Mouse (Mus musculus) thymus, adult 18-20 months (tissue): ENCODE data around the gene Acoxl.
"Not testable (repeated sequence)": the region's sequence is repeated elsewhere in the genome, so short reads cannot be mapped to it uniquely, and the experiment has no call there.

ENCODE experiments used
- DNase-seq, 2 experiments: peaks; one replicate each; pipeline ENCODE4 v3.0.0; 2022; ENCODE audit warnings: mixed read lengths in 2 of 2

The Acoxl gene

DNA sequence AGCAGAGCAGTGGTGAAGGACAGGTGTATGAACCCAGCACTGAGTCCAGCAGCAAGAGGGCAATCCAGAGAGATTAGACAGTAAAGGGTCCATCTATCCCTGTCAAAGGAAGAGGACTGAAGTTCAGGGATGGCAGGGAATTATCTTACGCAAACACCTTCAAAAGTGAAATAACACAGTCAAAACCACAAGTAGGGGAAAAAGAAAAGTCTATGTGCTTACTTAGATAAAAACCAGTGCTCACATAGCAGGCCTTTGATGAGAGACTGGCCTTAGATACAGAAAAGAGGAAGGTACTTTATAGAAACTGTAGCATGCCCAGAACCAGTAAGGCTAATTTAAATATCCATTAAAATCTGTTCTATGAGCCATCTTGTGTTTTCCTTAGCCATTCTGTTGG, 246.8 kb downstream of the Acoxl start:
- no peak for DNase-seq

DNA sequence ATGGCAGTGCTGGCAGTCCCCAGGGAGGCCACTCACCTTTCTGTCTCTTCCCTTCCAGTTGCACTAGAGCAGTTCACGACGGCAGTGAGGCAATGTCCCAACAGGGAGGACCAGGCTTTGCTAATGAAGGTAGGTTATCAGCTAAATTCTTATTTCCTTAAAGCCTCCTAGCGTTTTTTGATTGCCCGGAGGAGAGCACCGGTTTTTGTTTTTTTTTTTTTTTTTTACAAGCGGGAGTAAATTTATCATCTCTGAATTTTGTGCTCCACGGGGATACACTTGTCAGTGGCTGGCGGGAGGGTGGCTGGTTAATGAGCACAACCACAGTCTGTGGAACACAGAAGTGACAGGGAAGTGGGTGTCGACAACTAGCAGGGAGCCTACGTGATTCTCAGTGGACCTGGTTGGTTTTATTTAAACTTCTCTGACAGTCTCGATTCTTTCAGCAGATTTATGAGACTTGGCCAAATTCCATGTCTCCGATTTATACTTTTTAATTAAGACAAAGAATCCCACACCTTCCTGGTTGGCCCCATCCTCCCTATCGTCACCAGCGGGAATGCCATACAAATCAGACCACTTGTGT, 247.7 kb downstream of the Acoxl start:
- no peak for DNase-seq

DNA sequence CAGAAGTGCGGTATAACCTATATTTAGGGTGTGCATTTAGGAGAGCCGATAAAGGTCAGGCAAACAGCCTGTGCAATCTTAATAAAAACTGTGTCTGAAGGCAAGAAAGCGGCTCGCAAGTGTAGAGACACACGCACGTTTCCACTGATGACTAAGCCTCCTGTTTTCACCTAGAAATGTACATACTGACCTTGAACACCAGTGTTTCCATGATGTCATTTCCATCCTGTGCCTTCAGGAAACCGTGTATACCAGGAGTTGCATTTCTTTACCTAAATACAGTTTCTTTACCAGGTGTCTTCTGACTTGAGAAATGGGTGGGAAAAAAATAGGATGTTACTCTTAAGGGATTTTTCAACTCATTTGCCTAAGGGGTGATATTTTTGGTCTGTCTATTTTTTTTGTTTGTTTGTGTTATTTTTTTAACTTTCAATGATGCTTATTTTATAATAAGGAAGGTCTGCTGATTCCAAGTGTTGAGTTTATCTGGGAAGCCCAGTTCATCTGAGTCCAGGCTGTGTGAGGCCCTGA, 248.4 kb downstream of the Acoxl start:
- DNase-seq, result no peak

DNA sequence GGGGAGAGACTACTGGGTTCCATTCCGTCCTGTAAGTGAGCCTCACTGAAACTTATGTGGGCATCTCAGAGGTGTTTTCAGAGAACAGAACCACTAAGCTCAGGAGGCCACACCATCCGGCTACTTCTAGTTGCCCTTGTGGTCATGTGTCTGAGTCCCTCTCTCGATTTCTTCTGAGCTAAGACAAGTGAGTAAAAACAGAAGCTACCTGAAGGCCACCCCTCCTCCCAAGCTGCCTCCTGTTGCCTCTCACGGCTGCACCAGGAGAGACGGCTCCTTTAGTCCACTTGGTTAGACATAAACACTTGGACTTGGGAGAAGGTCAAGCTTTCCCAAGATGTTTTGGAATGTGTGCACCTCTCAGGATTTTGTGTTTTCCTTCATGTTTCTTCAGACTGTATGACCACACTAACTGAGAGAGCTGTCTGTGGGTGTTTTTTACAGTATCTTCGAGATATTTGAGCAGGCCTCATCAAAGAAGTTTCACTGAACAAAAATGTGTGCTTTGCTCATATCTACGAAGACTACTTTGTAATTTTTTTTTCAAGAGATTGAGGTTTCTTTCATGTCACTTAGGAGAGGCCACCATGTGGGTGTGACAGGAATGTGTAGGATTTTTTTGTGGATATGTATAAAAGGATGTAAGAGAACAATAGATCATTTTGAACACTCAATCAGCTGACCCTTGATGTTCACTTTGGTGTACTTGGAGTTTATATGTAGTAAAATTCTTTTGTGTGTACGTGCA, 249.3 kb downstream of the Acoxl start:
- no peak for DNase-seq

DNA sequence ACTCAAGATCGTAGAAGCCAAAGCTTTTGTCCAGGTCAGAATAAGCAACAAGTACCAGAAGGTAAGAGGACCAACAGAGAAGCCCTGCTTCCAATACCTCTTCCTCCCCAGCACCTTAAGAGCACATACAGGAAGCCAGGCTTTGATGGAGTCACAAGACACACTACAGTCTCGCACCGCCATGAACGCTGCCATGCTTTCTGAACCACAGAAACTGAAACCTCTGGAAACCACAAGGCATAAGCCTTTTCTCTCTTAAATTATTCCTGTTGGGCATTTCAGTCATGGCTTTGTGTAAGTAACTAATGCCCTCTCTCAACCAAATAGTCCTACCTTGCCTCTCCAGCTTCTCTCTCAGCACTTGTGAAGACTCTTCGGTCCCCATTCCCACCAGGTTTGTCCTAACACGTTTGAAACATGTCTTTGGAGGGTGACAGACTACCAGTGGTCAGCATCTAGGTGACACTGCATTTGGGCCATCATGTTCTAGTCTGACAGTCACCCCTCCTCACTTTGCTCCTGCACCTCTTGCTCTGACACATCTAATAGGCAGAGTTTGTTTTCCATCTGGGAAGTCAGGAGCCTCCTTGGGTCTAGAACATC, 251.7 kb downstream of the Acoxl start:
- DNase-seq, result no peak

DNA sequence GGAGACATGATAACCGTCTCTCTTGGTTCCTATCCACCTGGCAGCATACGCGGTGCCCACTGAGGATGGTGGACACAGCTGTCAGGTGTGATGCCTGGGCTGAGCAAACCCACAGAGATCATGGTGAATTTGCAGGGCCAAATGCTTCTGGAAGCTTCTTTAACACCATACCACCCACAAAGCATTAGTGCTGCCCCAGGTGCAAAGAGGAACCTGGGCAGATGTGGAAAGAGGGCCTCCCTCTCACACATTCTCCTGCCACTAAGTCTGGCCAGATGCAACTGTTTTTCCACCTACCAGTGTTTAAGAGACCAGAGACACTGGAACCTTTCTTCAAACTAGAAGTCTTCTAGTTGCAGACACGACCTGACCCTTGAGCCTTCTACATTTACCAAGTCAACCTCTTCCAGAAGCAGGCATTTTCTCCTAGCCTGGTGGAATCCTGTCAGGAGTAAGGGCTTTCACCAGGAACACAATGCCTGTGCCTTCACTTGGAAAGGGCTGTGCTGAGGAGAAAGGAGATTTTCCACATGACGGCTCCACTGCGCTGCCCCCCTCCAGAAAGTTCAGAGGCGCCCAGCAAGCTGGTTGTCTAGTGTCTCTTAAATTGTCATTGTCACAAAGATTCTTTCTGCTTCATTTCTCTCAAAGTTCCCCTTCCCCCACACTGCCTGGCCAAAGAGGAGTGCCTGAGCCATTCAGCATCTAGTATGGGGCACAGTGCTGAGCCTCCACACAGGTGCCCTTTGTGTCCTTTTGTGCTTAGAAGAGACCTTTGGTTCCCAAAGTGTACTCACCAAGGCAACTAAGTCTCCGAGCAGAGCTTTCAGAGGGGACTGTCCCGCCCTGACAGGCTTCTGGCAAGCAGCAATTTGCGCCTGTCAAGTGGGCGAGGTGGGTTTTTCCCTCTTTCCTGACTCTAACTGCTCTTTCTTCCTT, 253.0 kb downstream of the Acoxl start:
- DNase-seq, result peak in 1 of 2 experiments; percentile 29

DNA sequence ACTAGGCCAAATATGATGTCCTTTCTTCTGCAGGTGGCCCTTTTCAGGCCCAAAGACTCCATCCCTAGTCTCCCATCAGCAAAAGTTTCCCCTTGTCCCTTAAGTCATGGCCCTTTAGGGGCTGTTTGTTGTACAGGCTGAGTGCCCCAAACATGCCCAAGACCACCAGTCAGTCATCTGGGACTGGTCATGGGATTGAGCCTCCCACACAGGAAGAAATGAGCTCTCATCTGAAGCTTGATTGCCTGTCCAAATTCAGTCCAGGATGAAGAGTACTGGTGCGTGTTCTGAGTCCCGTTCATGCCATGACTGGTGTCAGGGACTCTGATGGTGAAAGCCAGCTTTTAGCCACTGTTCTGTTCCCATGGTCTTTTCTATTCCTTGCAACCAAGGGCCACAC, 253.8 kb downstream of the Acoxl start:
- no peak for DNase-seq

DNA sequence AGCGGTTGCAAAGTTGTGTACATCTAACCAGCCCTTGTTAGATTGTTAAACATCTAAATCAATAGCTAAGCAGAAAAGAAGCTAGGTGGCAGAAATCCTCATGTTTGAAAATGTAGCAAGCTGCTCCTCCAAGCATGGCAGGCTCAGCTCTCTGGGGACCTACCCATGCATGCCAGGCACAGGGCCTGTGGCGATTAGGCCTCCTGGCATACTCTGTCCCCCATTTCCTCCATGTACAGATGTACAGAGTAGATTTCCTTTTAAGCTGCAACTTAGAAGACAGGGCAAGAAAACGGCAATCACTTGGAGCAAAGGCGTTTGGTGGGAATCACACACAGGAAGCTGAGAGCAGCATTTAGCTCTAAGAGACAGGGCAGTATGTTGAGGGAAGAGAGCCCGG, 255.5 kb downstream of the Acoxl start:
- no peak for DNase-seq

DNA sequence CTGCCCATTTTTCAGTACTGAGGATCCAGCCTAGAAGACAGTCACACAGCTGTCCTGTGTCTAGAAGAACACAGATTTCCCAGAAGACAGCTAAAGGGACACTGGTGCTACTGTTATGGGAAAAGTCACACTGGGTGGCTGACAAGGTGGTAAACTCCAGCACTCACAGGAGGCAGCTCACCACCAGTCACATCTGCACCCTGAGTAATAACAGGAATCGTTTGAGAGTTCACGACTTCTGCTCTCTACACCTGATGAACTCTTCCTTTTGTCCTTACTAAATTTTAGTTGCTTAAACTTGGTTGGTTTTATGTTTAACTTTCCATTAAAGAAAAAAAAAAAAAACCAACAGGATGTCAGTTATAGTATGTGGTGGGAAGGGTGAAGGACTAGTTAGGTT, 255.9 kb downstream of the Acoxl start:
- no peak for DNase-seq

DNA sequence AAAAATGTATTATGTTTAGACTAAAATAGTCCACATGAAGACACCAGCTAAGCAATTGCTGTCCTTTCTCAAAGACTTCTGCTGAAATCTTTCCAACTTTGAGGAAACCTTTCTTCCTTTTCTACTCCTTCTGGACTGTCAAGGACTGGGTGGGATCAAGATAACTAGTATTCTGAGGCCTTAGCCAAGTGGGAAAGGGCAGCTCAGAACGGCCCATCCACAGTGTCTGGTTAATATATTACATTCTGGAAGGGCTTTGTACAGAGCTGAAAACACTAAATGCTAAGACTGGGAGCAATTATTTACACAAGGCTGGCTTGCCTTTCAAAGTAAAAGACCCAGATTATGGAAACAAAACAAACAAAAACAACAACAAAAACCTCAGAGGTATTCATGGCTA, 256.6 kb downstream of the Acoxl start:
- DNase-seq, result no peak

DNA sequence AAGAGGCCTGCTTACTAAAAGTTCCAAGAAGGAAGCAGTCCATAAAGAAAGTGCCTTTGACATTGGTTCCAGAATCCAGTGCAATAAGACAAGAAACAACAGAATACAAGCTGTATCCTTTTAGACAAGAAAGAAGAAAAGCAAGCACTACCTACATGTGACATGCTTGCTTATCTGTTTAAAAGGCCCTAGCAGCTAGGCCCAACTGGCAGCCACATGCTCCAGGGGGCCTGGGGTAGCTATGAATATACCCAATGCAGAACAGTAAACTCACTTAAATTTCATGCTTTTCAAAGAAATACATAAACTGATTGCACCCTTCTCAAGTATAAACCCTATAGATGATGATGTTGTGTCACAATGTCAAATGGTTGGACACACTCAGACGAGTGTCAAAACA, 257.4 kb downstream of the Acoxl start:
- no peak for DNase-seq

DNA sequence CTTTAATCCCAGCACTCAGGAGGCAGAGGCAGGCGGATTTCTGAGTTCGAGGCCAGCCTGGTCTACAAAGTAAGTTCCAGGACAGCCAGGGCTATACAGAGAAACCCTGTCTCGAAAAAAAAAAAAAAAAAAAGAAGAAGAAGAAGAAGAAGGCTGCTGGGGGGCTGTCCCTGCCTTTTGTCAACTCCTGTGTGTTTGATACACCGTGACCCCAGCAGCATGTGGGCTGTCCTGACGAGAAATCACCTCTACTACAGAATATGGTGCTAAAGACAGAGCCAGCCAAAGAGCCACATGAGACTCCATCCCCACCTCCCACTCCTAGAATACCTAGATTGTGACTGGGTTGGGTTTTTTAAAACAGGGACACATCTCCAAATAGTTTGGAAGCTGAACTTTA, 259.4 kb downstream of the Acoxl start:
- not testable (repeated sequence) for DNase-seq

DNA sequence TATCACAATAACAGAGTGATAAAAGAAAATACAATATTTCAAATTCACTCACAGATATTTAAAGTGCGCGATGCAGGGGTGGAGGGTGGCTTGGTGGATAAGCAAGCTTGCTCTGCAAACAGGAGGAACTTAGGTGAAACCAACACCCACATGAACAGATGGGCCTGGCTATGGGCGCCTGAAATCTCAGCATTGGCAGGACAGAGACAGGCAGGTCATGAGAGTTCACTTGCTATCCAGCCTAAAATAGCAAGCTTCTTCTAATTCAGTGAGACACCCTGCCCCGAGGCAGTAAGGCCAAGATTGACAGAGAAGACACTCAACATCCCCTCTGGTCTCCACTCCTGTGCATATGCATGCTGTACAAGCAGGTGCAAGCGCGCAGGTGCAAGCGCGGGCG, 263.4 kb downstream of the Acoxl start:
- no peak for DNase-seq

DNA sequence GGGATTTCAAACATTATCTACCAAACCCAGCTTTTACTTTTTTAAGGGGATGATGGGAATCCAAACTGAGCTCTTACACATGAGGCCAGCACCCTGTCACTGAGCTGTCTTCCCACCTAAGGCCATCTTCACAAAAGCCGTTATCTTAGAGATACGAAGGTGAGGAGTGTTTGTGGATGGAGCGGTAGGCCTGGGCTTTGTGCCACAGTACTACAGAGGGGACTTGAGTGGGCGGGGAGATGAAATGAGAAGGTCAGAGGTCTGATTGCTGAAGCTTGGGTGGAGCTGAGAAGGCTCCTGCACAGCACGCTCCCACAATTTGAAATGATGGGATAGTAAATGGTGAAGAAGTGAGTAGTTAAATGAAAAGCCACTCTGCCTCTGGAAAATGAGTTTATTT, 266.1 kb downstream of the Acoxl start:
- no peak for DNase-seq

DNA sequence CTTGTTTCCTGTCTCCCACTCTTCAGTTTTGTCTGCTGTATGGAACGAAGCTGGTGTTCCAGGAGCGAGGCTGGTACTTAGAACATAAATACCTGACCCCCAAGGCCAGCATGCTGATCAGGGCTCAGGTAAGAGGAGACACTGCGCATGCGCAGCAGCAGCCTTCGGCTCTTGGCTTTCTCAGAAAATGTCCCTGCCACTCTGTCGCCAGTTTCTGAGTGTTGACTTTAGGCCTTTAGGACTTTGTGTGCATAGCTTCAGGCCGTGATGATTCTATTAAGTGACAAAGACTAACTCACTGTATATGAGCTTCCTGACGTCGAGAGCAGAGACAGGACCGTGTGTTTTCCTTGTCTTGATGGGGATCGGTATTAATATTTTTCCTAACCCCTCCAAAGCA, 267.0 kb downstream of the Acoxl start:
- DNase-seq, result no peak

DNA sequence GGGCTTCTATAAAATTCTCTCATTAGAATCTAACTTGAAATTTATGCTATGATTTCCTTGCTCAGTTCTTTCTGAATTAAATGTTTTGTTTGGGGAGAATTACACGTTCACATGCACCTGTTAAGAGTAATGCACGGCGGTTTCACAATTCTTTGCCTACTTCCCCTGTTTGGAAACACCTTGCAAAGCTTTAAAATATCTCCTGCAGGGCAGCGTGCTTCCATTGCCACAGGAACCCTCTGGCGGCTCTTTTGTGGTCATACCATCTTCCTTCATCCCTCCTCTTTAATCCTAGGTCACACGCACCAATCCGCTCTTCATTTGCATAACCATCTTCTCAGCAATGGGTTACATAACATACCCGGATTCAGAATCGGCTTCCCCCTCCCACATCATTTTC, 272.9 kb downstream of the Acoxl start:
- no peak for DNase-seq

DNA sequence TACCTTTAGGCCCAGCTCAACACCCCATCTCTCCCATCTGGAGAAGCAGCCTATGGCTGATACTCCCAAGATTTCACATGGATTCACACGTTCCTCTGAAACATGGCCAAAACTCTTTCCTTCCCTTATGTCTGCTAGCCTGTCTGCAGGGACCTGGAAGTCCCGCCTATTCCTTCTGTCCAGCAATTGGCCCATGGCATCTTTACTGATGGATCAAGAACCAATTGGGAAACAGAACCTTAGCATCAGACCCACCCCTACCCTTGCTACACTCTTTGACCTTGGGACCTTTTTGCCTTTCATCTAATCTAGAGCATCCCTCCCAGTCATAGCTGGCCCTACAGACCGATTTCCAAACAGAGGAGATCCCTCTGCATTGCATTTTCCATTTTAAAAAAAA, 275.9 kb downstream of the Acoxl start:
- no peak for DNase-seq

DNA sequence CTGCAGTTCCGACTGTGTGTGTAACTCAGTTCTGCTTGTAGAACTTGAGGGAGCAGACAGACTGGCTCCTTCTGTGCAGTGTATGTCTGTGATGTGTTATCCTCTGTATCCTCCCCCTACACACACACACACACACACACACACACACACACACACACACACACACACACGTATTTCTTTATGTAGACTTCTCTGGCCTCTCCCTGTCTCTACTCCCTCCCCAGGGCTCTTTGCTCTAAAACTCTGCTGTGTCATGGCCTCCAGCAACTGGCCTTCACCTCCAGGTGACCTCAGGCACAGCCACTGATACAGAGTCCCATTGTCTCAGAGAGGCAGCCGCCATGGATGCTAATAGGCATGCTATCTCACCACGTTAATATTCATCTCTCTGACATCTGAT, 276.9 kb downstream of the Acoxl start:
- DNase-seq, result no peak

DNA sequence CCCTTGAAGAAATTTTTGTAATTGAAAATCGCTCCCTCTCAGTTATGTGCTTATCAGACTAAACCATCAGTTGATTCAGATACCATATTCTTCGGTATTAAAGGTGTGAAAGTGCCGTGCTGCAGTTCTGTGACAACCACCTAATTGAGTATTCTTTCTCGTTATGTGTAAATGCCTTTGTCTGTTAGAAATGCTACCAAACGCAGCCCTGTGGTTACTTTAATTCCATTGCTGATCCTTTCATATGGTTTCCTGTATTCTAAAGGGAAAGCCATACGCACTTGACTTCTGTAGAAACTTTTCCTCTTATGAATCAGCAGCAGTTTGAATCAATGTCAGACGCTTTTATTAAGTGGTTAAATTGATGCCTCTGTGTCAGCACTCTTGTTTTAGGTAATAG, 278.9 kb downstream of the Acoxl start:
- no peak for DNase-seq

DNA sequence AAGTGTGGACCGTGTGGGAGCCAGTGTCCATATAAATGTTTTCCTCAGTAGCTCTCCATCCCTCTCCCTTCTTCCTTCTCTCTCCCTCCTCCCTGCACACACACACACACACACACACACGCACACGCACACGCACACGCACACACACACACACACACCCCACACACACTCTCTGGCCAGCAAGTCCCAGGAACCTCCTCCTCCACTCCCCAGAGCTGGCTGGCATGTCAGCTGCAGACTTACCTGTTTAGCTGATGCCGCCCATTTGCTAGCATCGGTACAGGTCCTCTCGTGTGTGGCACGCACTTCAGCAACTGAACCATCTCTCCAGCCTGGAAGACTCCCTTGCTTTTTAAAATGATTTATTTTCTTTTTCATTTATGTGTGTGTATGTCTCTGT, 280.3 kb downstream of the Acoxl start:
- DNase-seq, result no peak

DNA sequence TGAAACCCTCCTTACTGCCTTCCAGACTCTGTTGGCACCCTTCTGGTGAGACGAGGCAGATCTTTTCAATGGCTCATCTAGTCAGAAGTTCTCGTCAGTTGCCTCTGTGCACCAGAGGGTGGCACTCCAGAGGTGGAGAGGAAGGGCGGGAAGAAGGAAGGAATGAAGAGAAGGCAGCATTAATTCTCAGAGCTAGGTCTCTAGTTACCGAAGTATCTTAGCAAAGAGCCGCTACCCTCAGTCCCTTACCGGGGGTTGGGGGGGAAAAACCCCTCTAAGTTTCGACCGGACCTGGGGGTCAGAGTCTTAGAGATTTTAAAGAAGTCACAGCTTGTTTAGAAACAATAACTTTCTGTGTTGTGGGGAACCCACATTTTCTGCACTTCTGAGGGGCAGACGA, 283.8 kb downstream of the Acoxl start:
- DNase-seq, result peak; percentile 48 to 53

DNA sequence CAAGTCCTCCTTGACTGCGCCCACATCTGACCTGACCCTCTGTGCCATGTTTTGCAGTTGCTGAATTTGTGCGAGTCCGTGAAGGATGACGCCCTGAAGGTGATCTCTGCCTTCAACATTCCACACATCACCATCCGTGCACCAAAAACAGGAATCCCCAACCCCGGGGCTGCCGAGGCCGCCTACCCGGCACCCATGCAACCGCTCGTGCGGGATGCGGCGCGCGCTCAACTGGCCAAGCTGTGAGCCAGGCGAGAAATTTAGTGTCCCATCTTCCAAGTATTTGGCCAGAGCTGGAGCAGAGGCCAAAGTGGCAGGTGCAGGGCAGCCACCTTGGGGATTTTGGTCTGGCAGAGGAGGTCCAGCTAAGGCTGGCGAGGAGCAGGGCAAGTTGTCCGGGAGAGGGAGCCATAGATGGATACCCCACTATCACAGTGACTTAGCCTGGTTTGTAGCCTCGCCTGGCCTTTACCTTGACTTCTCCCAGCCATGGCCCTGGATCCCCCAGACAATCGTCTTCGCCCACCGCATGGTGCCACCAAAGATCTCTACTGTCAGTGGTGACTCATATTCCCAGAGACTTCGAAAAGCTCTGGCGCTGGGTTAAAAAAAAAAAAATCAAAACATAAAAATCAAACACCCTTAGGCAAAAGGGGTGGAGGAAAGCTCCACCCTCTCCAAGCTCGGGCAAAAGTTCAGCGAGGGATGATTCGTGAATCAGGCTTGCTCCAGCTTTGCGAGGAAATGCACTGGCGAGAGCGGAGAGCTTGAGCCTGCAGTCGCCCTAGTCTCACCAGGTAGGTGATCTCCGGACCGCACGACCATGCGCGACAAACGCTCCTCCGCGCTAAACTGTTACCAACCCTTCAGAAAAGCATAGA, 284.5 kb downstream of the Acoxl start:
- peak in 1 of 2 experiments; percentile 23 for DNase-seq
